Mouse (Mus musculus): ENCODE measurements around the gene Pgf. TPM values are rescaled to one million over a fixed set of nuclear protein-coding genes. Genes with fewer than 3 reads are reported as not detected.

Pgf gene
- total and polyA plus RNA-seq, 3 experiments, result 0.46 TPM; not detected in 2

GRCm38 (mm10) chr12:85203699-85204098 lies 26.1 kb upstream of the Pgf start:
- Histone ChIP-seq H3K36me3 (ENCODE audit: control insufficient read depth in 1 of 2, insufficient read depth in 2 of 2, low read length in 2 of 2) (no peaks in the 10 kb centered on the region), H3K27me3 (ENCODE audit: control insufficient read depth in 1 of 2, insufficient read depth in 2 of 2, low read length in 2 of 2) (peaks cover 2 to 4% of the 10 kb centered on the region in 2 experiments; a peak in 3 of 4 replicates), H3K27ac (ENCODE audit: control insufficient read depth, low read depth, low read length) (no peak overlapping the region), H3K4me3 (ENCODE audit: control insufficient read depth in 1 of 2, insufficient read depth in 1 of 2, low read depth in 2 of 2, low read length in 2 of 2) (no peak overlapping the region), H3K4me1 (ENCODE audit: control insufficient read depth in 1 of 2, insufficient read depth in 2 of 2, low read length in 2 of 2) (peaks cover 0 to 3% of the 10 kb centered on the region in 2 experiments; a peak in 1 of 4 replicates), H3K9ac (ENCODE audit: control insufficient read depth, low read depth, low read length, poor library complexity, severe bottlenecking) (no peak overlapping the region), H3K9me3 (replicated peaks; ENCODE audit: insufficient read depth, low read length) (no peaks in the 10 kb centered on the region), H3K79me2 (ENCODE audit: control insufficient read depth, insufficient read depth, low read length, poor library complexity) (no peaks in the 10 kb centered on the region)
- DNase-seq (ENCODE audit: low read depth, low spot score), result no peak
- no peak for TF ChIP-seq MXI1 (IDR thresholded peaks at IDR 0.05; ENCODE audit: low read depth, low read length)
- TF ChIP-seq NELFE (IDR thresholded peaks at IDR 0.05; ENCODE audit: low read depth, low read length), result no peak
- TF ChIP-seq GABPA (IDR thresholded peaks at IDR 0.05; ENCODE audit: low read depth, low read length), result no peak
- no peak for TF ChIP-seq E2F4 (IDR thresholded peaks at IDR 0.05; ENCODE audit: borderline replicate concordance, low read depth, low read length)
- no peak for TF ChIP-seq UBTF (IDR thresholded peaks at IDR 0.05; ENCODE audit: borderline replicate concordance, insufficient read depth, low read depth, low read length)
- TF ChIP-seq MAX (IDR thresholded peaks at IDR 0.05; ENCODE audit: low read length), result no peak
- no peak for TF ChIP-seq MEF2A (IDR thresholded peaks at IDR 0.05; ENCODE audit: extremely low read depth, insufficient replicate concordance, low read depth, low read length, poor library complexity, severe bottlenecking)

GRCm38 (mm10) chr12:85202191-85202590 lies 24.6 kb upstream of the Pgf start:
- H3K27ac ChIP-seq (ENCODE audit: control insufficient read depth, low read depth, low read length), result no peak overlapping the region
- H3K4me1 ChIP-seq (ENCODE audit: control insufficient read depth in 1 of 2, insufficient read depth in 2 of 2, low read length in 2 of 2), result peaks cover 0 to 3% of the 10 kb centered on the region in 2 experiments; a peak in 1 of 4 replicates
- no peaks in the 10 kb centered on the region for H3K9me3 ChIP-seq (replicated peaks; ENCODE audit: insufficient read depth, low read length)
- no peak overlapping the region for H3K9ac ChIP-seq (ENCODE audit: control insufficient read depth, low read depth, low read length, poor library complexity, severe bottlenecking)
- no peak overlapping the region for H3K4me3 ChIP-seq (ENCODE audit: control insufficient read depth in 1 of 2, insufficient read depth in 1 of 2, low read depth in 2 of 2, low read length in 2 of 2)
- H3K36me3 ChIP-seq (ENCODE audit: control insufficient read depth in 1 of 2, insufficient read depth in 2 of 2, low read length in 2 of 2), result no peaks in the 10 kb centered on the region
- no peak for TF ChIP-seq MYB (IDR thresholded peaks at IDR 0.05; ENCODE audit: low read depth, low read length)
- no peak for TF ChIP-seq SMC3 (IDR thresholded peaks at IDR 0.05; ENCODE audit: low read depth, low read length)
- no peak for TF ChIP-seq POLR2AphosphoS2 (IDR thresholded peaks at IDR 0.05; ENCODE audit: low read length)
- TF ChIP-seq ZC3H11A (IDR thresholded peaks at IDR 0.05; ENCODE audit: low read depth, low read length), result no peak
- no peak for TF ChIP-seq CHD1 (IDR thresholded peaks at IDR 0.05; ENCODE audit: low read depth, low read length)
- no peak for TF ChIP-seq CTCF (IDR thresholded peaks at IDR 0.05 in 2 of 3, conservative IDR thresholded peaks at IDR 0.05 in 1 of 3; ENCODE audit: control insufficient read depth in 1 of 3, insufficient read depth in 1 of 3, low read depth in 2 of 3, low read length in 3 of 3, poor library complexity in 1 of 3, severe bottlenecking in 1 of 3)
- TF ChIP-seq RCOR1 (IDR thresholded peaks at IDR 0.05; ENCODE audit: low read depth, low read length), result no peak
- TF ChIP-seq MAZ (IDR thresholded peaks at IDR 0.05; ENCODE audit: low read depth, low read length), result no peak
- no peak for TF ChIP-seq ZKSCAN1 (IDR thresholded peaks at IDR 0.05; ENCODE audit: low read depth, low read length)
- no peak for TF ChIP-seq NELFE (IDR thresholded peaks at IDR 0.05; ENCODE audit: low read depth, low read length)
- no peak for TF ChIP-seq GABPA (IDR thresholded peaks at IDR 0.05; ENCODE audit: low read depth, low read length)
- TF ChIP-seq TCF12 (IDR thresholded peaks at IDR 0.05; ENCODE audit: low read depth, low read length), result no peak
- no peak for TF ChIP-seq BHLHE40 (IDR thresholded peaks at IDR 0.05; ENCODE audit: borderline replicate concordance, low read depth, low read length)
- TF ChIP-seq POLR2A (IDR thresholded peaks at IDR 0.05; ENCODE audit: control insufficient read depth in 1 of 2, insufficient read depth in 1 of 2, low read depth in 1 of 2, low read length in 2 of 2, poor library complexity in 1 of 2), result no peak
- no peak for TF ChIP-seq ZNF384 (IDR thresholded peaks at IDR 0.05; ENCODE audit: low read depth, low read length)
- TF ChIP-seq NRF1 (IDR thresholded peaks at IDR 0.05; ENCODE audit: insufficient read depth, low read depth, low read length, poor library complexity, severe bottlenecking), result no peak
- TF ChIP-seq MEF2A (IDR thresholded peaks at IDR 0.05; ENCODE audit: extremely low read depth, insufficient replicate concordance, low read depth, low read length, poor library complexity, severe bottlenecking), result no peak
- H3K27me3 ChIP-seq (ENCODE audit: control insufficient read depth in 1 of 2, insufficient read depth in 2 of 2, low read length in 2 of 2), result peaks cover 3 to 4% of the 10 kb centered on the region in 2 experiments; a peak in 3 of 4 replicates
- DNase-seq (ENCODE audit: low read depth, low spot score), result no peak
- H3K79me2 ChIP-seq (ENCODE audit: control insufficient read depth, insufficient read depth, low read length, poor library complexity), result no peaks in the 10 kb centered on the region
